Mouse (Mus musculus): Measurements from ENCODE around the gene Dchs2.

Gene Dchs2

GRCm38 (mm10) chr3:83148508-83148907 lies 20.8 kb downstream of the Dchs2 start:
- DNase-seq (ENCODE audit: low read depth, low spot score), result no peak

- no peak for DNase-seq (ENCODE audit: low read depth, low spot score)
These were observed 27.9 kb downstream of the Dchs2 start for GRCm38 (mm10) chr3:83155600-83155999.

GRCm38 (mm10) chr3:83156165-83156564 lies 28.4 kb downstream of the Dchs2 start:
- no peak for DNase-seq (ENCODE audit: low read depth, low spot score)

- DNase-seq (ENCODE audit: low read depth, low spot score), result no peak
These were observed 33.9 kb downstream of the Dchs2 start for GRCm38 (mm10) chr3:83161542-83162231.

- DNase-seq (ENCODE audit: low read depth, low spot score), result no peak
These were observed 35.9 kb downstream of the Dchs2 start for GRCm38 (mm10) chr3:83163676-83164075.

- DNase-seq (ENCODE audit: low read depth, low spot score), result no peak
These were observed 57.8 kb downstream of the Dchs2 start for GRCm38 (mm10) chr3:83185527-83185926.

- no peak for DNase-seq (ENCODE audit: low read depth, low spot score)
These were observed 63.5 kb downstream of the Dchs2 start for GRCm38 (mm10) chr3:83191271-83191670.

- no peak for DNase-seq (ENCODE audit: low read depth, low spot score)
These were observed 64.7 kb downstream of the Dchs2 start for GRCm38 (mm10) chr3:83192401-83192800.

- DNase-seq (ENCODE audit: low read depth, low spot score), result no peak
These were observed 67.2 kb downstream of the Dchs2 start for GRCm38 (mm10) chr3:83194911-83195310.

- no peak for DNase-seq (ENCODE audit: low read depth, low spot score)
These were observed 73.7 kb downstream of the Dchs2 start for GRCm38 (mm10) chr3:83201286-83201980.

- DNase-seq (ENCODE audit: low read depth, low spot score), result no peak
These were observed 77.4 kb downstream of the Dchs2 start for GRCm38 (mm10) chr3:83205073-83205668.

- no peak for DNase-seq (ENCODE audit: low read depth, low spot score)
These were observed 81.9 kb downstream of the Dchs2 start for GRCm38 (mm10) chr3:83209646-83210045.

GRCm38 (mm10) chr3:83210210-83210609 lies 82.5 kb downstream of the Dchs2 start:
- DNase-seq (ENCODE audit: low read depth, low spot score), result no peak

- DNase-seq (ENCODE audit: low read depth, low spot score), result no peak
These were observed 84.2 kb downstream of the Dchs2 start for GRCm38 (mm10) chr3:83211939-83212338.

GRCm38 (mm10) chr3:83212578-83212977 lies 84.8 kb downstream of the Dchs2 start:
- DNase-seq (ENCODE audit: low read depth, low spot score), result peak; percentile 68

GRCm38 (mm10) chr3:83218059-83218458 lies 90.3 kb downstream of the Dchs2 start:
- DNase-seq (ENCODE audit: low read depth, low spot score), result no peak

- DNase-seq (ENCODE audit: low read depth, low spot score), result no peak
These were observed 92.4 kb downstream of the Dchs2 start for GRCm38 (mm10) chr3:83220101-83220500.

- DNase-seq (ENCODE audit: low read depth, low spot score), result no peak
These were observed 94.4 kb downstream of the Dchs2 start for GRCm38 (mm10) chr3:83222125-83222524.

GRCm38 (mm10) chr3:83228383-83228782 lies 100.6 kb downstream of the Dchs2 start:
- DNase-seq (ENCODE audit: low read depth, low spot score), result no peak

- no peak for DNase-seq (ENCODE audit: low read depth, low spot score)
These were observed 102.6 kb downstream of the Dchs2 start for GRCm38 (mm10) chr3:83230326-83230725.

GRCm38 (mm10) chr3:83234457-83234856 lies 106.7 kb downstream of the Dchs2 start:
- DNase-seq (ENCODE audit: low read depth, low spot score), result no peak

- no peak for DNase-seq (ENCODE audit: low read depth, low spot score)
These were observed 107.3 kb downstream of the Dchs2 start for GRCm38 (mm10) chr3:83235061-83235460.

- DNase-seq (ENCODE audit: low read depth, low spot score), result no peak
These were observed 118.8 kb downstream of the Dchs2 start for GRCm38 (mm10) chr3:83246536-83246935.

All from brain, embryonic 18.5 days (tissue).